Mouse (Mus musculus): ENCODE results near the gene Slc37a3. TPM values are rescaled to one million over a fixed set of nuclear protein-coding genes. Genes with fewer than 3 reads are reported as not detected.

Gene Slc37a3
- 45.2 and 66.4 TPM in 2 replicates for total RNA-seq (2012; rRNA removed)

DNA sequence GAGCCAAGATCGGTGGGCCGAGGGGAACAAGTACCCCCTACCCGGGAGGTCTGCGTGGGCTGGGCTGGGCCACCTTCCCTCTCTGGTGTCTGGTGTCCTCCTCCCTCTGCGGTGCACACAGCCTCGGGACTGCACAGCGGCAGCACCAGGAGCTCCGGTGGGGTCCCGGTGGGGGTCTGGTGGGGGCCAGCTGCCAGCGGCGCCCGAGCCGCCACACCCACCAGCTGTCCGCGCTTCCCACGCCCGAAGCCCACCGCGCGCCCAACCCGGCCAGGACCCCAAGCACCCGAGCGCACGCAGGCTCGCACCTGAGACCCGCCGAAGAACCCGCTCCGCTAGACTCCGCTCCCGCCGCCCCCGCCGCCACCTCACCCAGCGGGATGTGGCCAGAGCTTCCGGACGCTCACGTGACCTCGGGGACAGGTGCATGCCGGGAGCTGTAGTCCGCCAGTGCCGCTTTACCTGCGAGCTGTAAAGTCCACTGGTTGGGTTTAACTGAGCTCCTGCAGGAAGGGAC is at the start of gene Slc37a3:
Gene Slc37a3 (minus strand): TSS at position 365 of the 517 bp plus-strand sequence.
- peak within 1 kb of the TSS; percentile 96 for H3K9ac ChIP-seq (ENCODE audit: insufficient read depth, low read depth, low read length, poor library complexity, severe bottlenecking)
- H3K36me3 ChIP-seq (ENCODE audit: control insufficient read depth, insufficient read depth, low read length, poor library complexity, severe bottlenecking), result peaks cover 8% of the 10 kb centered on the region; the same call in 1 of the 2 replicates
- in situ Hi-C loops (cut with MboI; ENCODE audit: low sequenced_read_pairs in 2 of 2, unreplicated experiment in 2 of 2), result no loop called here
- H3K9me3 ChIP-seq (ENCODE audit: control insufficient read depth, insufficient read depth, low read depth, low read length), result no peaks in the 10 kb centered on the region
- H3K4me1 ChIP-seq (ENCODE audit: control insufficient read depth in 2 of 2, insufficient read depth in 2 of 2, low read length in 2 of 2, poor library complexity in 1 of 2), result peaks cover 2 to 11% of the 10 kb centered on the region in 2 experiments; a peak in 1 of 4 replicates
- peak; percentile 79 for DNase-seq (ENCODE audit: low read depth, low spot score)
- peak within 1 kb of the TSS; percentile 52; the same call in 1 of the 2 replicates for H3K27ac ChIP-seq (ENCODE audit: insufficient read depth, low read depth, low read length, poor library complexity, severe bottlenecking)
- TF ChIP-seq CHD2 (IDR thresholded peaks at IDR 0.05; ENCODE audit: low read depth, low read length) (no peak), ZNF384 (IDR thresholded peaks at IDR 0.05; ENCODE audit: low read depth, low read length) (no peak), HCFC1 (IDR thresholded peaks at IDR 0.05; ENCODE audit: borderline replicate concordance, insufficient read depth, low read length) (peak; percentile 93)
- H3K4me3 ChIP-seq (ENCODE audit: insufficient read depth in 1 of 2, low read depth in 1 of 2, low read length in 2 of 2, poor library complexity in 1 of 2, severe bottlenecking in 1 of 2), result peak within 1 kb of the TSS; percentile 80 to 97

DNA sequence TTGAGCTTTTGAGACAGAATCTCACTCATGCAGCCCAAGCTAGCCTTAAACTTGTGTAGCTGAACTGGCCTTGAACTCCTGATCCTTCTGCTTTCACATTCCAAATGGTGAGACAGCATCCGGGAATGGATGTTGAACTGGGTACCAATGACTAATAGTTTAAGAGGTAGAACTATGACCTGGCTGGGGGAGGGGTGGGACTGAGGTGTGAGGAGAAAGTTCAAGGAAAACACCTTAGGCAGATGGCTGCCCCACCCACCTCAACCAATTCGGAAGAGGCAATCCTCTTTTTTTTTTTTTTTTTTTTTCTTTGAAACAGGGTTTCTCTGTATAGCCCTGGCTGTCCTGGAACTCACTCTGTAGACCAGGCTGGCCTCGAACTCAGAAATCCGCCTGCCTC is 49.2 kb upstream of the Slc37a3 start:
- H3K9me3 ChIP-seq (ENCODE audit: control insufficient read depth, insufficient read depth, low read depth, low read length), result no peaks in the 10 kb centered on the region
- no peaks in the 10 kb centered on the region for H3K36me3 ChIP-seq (ENCODE audit: control insufficient read depth, insufficient read depth, low read length, poor library complexity, severe bottlenecking)
- no peak overlapping the region for H3K4me3 ChIP-seq (ENCODE audit: insufficient read depth in 1 of 2, low read depth in 1 of 2, low read length in 2 of 2, poor library complexity in 1 of 2, severe bottlenecking in 1 of 2)
- H3K4me1 ChIP-seq (ENCODE audit: control insufficient read depth in 2 of 2, insufficient read depth in 2 of 2, low read length in 2 of 2, poor library complexity in 1 of 2), result peaks cover 3 to 15% of the 10 kb centered on the region in 2 experiments
- DNase-seq (ENCODE audit: low read depth, low spot score), result peak; percentile 65
- peak; percentile 93 for TF ChIP-seq ZNF384 (IDR thresholded peaks at IDR 0.05; ENCODE audit: low read depth, low read length)
- peak; percentile 12; the same call in 1 of the 2 replicates for TF ChIP-seq MAFK (IDR thresholded peaks at IDR 0.05; ENCODE audit: insufficient read depth, low read depth, low read length)
- no peak for TF ChIP-seq CHD2 (IDR thresholded peaks at IDR 0.05; ENCODE audit: low read depth, low read length)
- H3K9ac ChIP-seq (ENCODE audit: insufficient read depth, low read depth, low read length, poor library complexity, severe bottlenecking), result no peak overlapping the region
- H3K27ac ChIP-seq (ENCODE audit: insufficient read depth, low read depth, low read length, poor library complexity, severe bottlenecking), result peak overlapping the region; percentile 85; the same call in 1 of the 2 replicates
- in situ Hi-C loops (cut with MboI; ENCODE audit: low sequenced_read_pairs in 2 of 2, unreplicated experiment in 2 of 2), result no loop called here

DNA sequence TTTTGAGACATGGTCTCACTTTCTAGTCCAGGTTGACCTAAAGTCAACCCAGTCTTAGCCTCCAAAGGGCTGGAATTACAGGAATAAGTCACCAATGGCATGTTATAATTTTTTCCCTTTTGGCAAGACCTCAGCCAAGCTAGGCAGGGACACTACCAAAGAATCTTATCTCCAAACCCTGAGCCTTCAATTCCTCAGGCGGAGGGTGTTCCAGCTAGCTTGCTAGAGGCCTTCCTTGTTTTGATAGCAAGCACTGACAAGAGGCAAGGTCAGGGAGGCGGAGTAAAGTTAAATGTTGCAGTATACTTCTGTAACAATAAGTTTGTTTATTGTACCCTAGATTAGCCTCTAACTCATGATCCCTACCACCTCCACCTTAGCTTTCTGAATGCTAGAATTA is 47.7 kb upstream of the Slc37a3 start:
- DNase-seq (ENCODE audit: low read depth, low spot score), result no peak
- no peaks in the 10 kb centered on the region for H3K9me3 ChIP-seq (ENCODE audit: control insufficient read depth, insufficient read depth, low read depth, low read length)
- in situ Hi-C loops (cut with MboI; ENCODE audit: low sequenced_read_pairs in 2 of 2, unreplicated experiment in 2 of 2), result no loop called here
- TF ChIP-seq HCFC1 (IDR thresholded peaks at IDR 0.05; ENCODE audit: borderline replicate concordance, insufficient read depth, low read length) (no peak), ZC3H11A (IDR thresholded peaks at IDR 0.05; ENCODE audit: borderline replicate concordance, low read depth, low read length) (no peak), ZNF384 (IDR thresholded peaks at IDR 0.05; ENCODE audit: low read depth, low read length) (no peak), CHD2 (IDR thresholded peaks at IDR 0.05; ENCODE audit: low read depth, low read length) (no peak), MAFK (IDR thresholded peaks at IDR 0.05; ENCODE audit: insufficient read depth, low read depth, low read length) (no peak)
- no peak overlapping the region for H3K9ac ChIP-seq (ENCODE audit: insufficient read depth, low read depth, low read length, poor library complexity, severe bottlenecking)
- H3K4me3 ChIP-seq (ENCODE audit: insufficient read depth in 1 of 2, low read depth in 1 of 2, low read length in 2 of 2, poor library complexity in 1 of 2, severe bottlenecking in 1 of 2), result no peak overlapping the region
- H3K36me3 ChIP-seq (ENCODE audit: control insufficient read depth, insufficient read depth, low read length, poor library complexity, severe bottlenecking), result no peaks in the 10 kb centered on the region
- peaks cover 3 to 17% of the 10 kb centered on the region in 2 experiments; a peak in 3 of 4 replicates for H3K4me1 ChIP-seq (ENCODE audit: control insufficient read depth in 2 of 2, insufficient read depth in 2 of 2, low read length in 2 of 2, poor library complexity in 1 of 2)
- H3K27ac ChIP-seq (ENCODE audit: insufficient read depth, low read depth, low read length, poor library complexity, severe bottlenecking), result peak overlapping the region; percentile 14; the same call in 1 of the 2 replicates

DNA sequence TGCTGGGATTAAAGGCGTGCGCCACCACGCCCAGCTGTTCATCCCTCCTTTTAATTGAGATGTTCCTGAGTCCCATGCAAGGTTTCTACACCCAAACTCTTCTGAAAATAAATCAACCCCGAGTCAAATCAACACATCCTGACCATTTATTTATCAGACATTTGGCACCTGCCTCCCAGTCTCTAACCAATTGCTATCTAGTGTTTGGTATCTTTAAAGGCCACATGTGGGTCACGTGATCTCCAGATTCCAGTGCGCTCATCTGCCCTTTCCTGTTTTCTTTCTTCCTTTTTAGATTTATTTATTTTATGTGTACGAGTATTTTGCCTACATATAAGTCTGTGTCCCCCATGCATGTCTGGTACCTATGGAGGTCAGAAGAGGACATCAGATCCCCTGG is 46.2 kb upstream of the Slc37a3 start:
- H3K36me3 ChIP-seq (ENCODE audit: control insufficient read depth, insufficient read depth, low read length, poor library complexity, severe bottlenecking), result no peaks in the 10 kb centered on the region
- TF ChIP-seq CHD2 (IDR thresholded peaks at IDR 0.05; ENCODE audit: low read depth, low read length) (no peak), ZC3H11A (IDR thresholded peaks at IDR 0.05; ENCODE audit: borderline replicate concordance, low read depth, low read length) (no peak), ZNF384 (IDR thresholded peaks at IDR 0.05; ENCODE audit: low read depth, low read length) (no peak), MAFK (IDR thresholded peaks at IDR 0.05; ENCODE audit: insufficient read depth, low read depth, low read length) (no peak), HCFC1 (IDR thresholded peaks at IDR 0.05; ENCODE audit: borderline replicate concordance, insufficient read depth, low read length) (no peak)
- H3K4me1 ChIP-seq (ENCODE audit: control insufficient read depth in 2 of 2, insufficient read depth in 2 of 2, low read length in 2 of 2, poor library complexity in 1 of 2), result peaks cover 3 to 14% of the 10 kb centered on the region in 2 experiments; a peak in 3 of 4 replicates
- H3K4me3 ChIP-seq (ENCODE audit: insufficient read depth in 1 of 2, low read depth in 1 of 2, low read length in 2 of 2, poor library complexity in 1 of 2, severe bottlenecking in 1 of 2), result no peak overlapping the region
- DNase-seq (ENCODE audit: low read depth, low spot score), result no peak
- H3K9me3 ChIP-seq (ENCODE audit: control insufficient read depth, insufficient read depth, low read depth, low read length), result no peaks in the 10 kb centered on the region
- in situ Hi-C loops (cut with MboI; ENCODE audit: low sequenced_read_pairs in 2 of 2, unreplicated experiment in 2 of 2), result no loop called here
- no peak overlapping the region; the same call in 1 of the 2 replicates for H3K9ac ChIP-seq (ENCODE audit: insufficient read depth, low read depth, low read length, poor library complexity, severe bottlenecking)
- peak overlapping the region; percentile 61; the same call in 1 of the 2 replicates for H3K27ac ChIP-seq (ENCODE audit: insufficient read depth, low read depth, low read length, poor library complexity, severe bottlenecking)
